Mouse (Mus musculus): ENCODE measurements around the gene Rap2c. TPM values are rescaled to one million over a fixed set of nuclear protein-coding genes. Genes with fewer than 3 reads are reported as not detected.

The Rap2c gene
- polyA plus RNA-seq, 1 experiment from 2014 or later, result 18.0 TPM

DNA sequence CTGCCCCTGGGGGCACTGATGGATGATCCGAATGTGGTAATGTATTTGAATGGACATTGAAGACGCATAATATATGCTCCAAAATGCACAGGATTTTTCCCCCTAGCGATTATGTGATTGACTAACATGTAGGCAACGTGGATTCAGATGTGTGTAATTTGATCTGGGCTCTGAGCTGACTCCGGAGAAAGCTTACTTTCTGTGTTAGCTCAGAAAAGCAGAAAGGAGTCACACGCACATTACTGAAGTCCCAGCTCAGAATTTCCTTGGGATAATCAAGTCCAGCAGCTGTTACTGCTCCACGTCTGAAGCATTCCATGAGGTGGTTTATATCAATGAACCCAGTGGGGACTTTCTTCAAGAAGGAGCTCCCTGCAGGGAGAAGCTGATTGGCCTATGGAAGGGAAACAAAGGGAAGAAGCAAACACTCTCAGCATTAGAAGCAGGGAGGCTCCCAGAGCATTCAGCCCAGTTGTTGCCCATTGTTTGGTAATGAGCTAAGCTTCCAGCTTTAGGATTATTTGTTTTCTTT, 17.9 kb upstream of the Rap2c start:
- ATAC-seq (ENCODE audit: insufficient read depth, low FRiP score), result no peak
- Histone ChIP-seq H3K27ac (ENCODE audit: low read length) (no peak overlapping the region; the same call in 1 of the 2 replicates), H3K4me1 (ENCODE audit: control insufficient read depth, insufficient read depth, low read length) (no peaks in the 10 kb centered on the region), H3K4me3 (replicated peaks; ENCODE audit: low read length) (no peak overlapping the region), H3K27me3 (ENCODE audit: control insufficient read depth, insufficient read depth, low read length) (no peaks in the 10 kb centered on the region), H3K36me3 (ENCODE audit: control insufficient read depth, insufficient read depth, low read length) (no peaks in the 10 kb centered on the region), H3K9me3 (replicated peaks; ENCODE audit: control insufficient read depth, low read length) (no peaks in the 10 kb centered on the region), H3K9ac (ENCODE audit: low read length) (no peak overlapping the region), H3K4me2 (ENCODE audit: low read depth, low read length) (0 out of 2 replicates have a peak overlapping the region, but pooled peaks have one; percentile 15)
- WGBS, result 16% methylated on average over 7 of the region's 7 CpGs

DNA sequence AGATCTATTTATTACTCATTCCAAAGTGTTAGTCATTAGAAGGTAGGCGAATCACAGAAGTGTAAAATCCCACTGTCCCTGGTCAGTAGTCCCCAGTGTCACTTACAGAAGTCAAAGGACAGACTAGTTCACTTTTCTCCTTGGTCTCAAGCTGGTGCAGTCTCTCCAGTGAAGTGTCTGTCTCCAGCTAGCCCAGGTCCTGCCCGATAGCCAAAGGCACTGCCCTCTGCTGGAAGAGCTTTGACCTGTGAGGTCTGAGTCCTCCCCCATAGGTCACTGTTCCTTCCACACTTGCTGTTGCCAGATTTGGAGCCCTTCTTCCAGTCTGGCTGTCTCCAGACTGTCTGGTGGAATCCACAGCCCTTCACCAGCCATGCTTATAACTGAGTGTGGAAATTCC, 2.1 kb upstream of the Rap2c start:
- 18% methylated on average over 2 of the region's 2 CpGs for WGBS
- ATAC-seq (ENCODE audit: insufficient read depth, low FRiP score), result no peak
- Histone ChIP-seq H3K4me2 (ENCODE audit: low read depth, low read length) (peak overlapping the region; percentile 48), H3K27ac (ENCODE audit: low read length) (peak overlapping the region; percentile 95), H3K4me1 (ENCODE audit: control insufficient read depth, insufficient read depth, low read length) (no peaks in the 10 kb centered on the region; the same call in 1 of the 2 replicates), H3K9me3 (replicated peaks; ENCODE audit: control insufficient read depth, low read length) (no peaks in the 10 kb centered on the region), H3K4me3 (replicated peaks; ENCODE audit: low read length) (0 out of 2 replicates have a peak overlapping the region, but pooled peaks have one; percentile 59), H3K36me3 (ENCODE audit: control insufficient read depth, insufficient read depth, low read length) (no peaks in the 10 kb centered on the region), H3K27me3 (ENCODE audit: control insufficient read depth, insufficient read depth, low read length) (no peaks in the 10 kb centered on the region; the same call in 1 of the 2 replicates), H3K9ac (ENCODE audit: low read length) (no peak overlapping the region)

GRCm38 (mm10) chrX:51018786-51019179, 965 bp upstream of the Rap2c start:
- Histone ChIP-seq H3K36me3 (ENCODE audit: control insufficient read depth, insufficient read depth, low read length) (no peaks in the 10 kb centered on the region), H3K27ac (ENCODE audit: low read length) (peak overlapping the region; percentile 95), H3K4me2 (ENCODE audit: low read depth, low read length) (peak overlapping the region; percentile 48), H3K4me3 (replicated peaks; ENCODE audit: low read length) (peak overlapping the region; percentile 59), H3K4me1 (ENCODE audit: control insufficient read depth, insufficient read depth, low read length) (no peaks in the 10 kb centered on the region; the same call in 1 of the 2 replicates), H3K9me3 (replicated peaks; ENCODE audit: control insufficient read depth, low read length) (no peaks in the 10 kb centered on the region), H3K27me3 (ENCODE audit: control insufficient read depth, insufficient read depth, low read length) (no peaks in the 10 kb centered on the region; the same call in 1 of the 2 replicates), H3K9ac (ENCODE audit: low read length) (peak overlapping the region; percentile 86)
- peak; percentile 90 for ATAC-seq (ENCODE audit: insufficient read depth, low FRiP score)
- 17% methylated on average over 31 of the region's 32 CpGs for WGBS

- ATAC-seq (ENCODE audit: insufficient read depth, low FRiP score), result no peak
- WGBS, result 20% methylated on average over 12 of the region's 12 CpGs
- H3K9me3 ChIP-seq (replicated peaks; ENCODE audit: control insufficient read depth, low read length), result no peaks in the 10 kb centered on the region
- no peaks in the 10 kb centered on the region for H3K36me3 ChIP-seq (ENCODE audit: control insufficient read depth, insufficient read depth, low read length)
- H3K4me2 ChIP-seq (ENCODE audit: low read depth, low read length), result peak overlapping the region; percentile 54
- no peaks in the 10 kb centered on the region; the same call in 1 of the 2 replicates for H3K27me3 ChIP-seq (ENCODE audit: control insufficient read depth, insufficient read depth, low read length)
- H3K4me1 ChIP-seq (ENCODE audit: control insufficient read depth, insufficient read depth, low read length), result no peaks in the 10 kb centered on the region; the same call in 1 of the 2 replicates
- H3K4me3 ChIP-seq (replicated peaks; ENCODE audit: low read length), result peak overlapping the region; percentile 59
- peak overlapping the region; percentile 86 for H3K9ac ChIP-seq (ENCODE audit: low read length)
- H3K27ac ChIP-seq (ENCODE audit: low read length), result peak overlapping the region; percentile 13; the same call in 1 of the 2 replicates
Observed at GRCm38 (mm10) chrX:51016926-51017325, 892 bp downstream of the Rap2c start.

DNA sequence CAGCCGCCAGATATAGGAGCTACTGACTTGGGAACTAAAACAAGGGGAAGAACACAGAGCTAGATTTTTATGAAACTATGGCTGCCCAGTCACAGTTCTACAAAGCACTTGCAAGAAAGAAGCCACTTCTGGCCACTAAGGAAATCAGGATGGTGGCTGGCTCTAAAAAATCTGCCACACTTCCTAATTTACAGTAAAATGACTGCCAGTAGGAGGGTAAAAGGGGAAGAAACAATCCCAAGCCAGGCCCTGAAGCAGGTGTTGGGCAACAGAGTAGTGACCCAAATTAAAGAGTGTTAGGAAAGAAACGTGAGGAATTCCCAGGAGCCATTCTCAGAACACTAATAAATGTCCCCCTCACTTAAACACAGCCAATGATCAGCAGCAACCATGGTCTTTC, 5.5 kb downstream of the Rap2c start:
- Histone ChIP-seq H3K4me2 (ENCODE audit: low read depth, low read length) (no peak overlapping the region), H3K27me3 (ENCODE audit: control insufficient read depth, insufficient read depth, low read length) (no peaks in the 10 kb centered on the region; the same call in 1 of the 2 replicates), H3K4me1 (ENCODE audit: control insufficient read depth, insufficient read depth, low read length) (no peaks in the 10 kb centered on the region; the same call in 1 of the 2 replicates), H3K9me3 (replicated peaks; ENCODE audit: control insufficient read depth, low read length) (no peaks in the 10 kb centered on the region), H3K9ac (ENCODE audit: low read length) (no peak overlapping the region), H3K4me3 (replicated peaks; ENCODE audit: low read length) (no peak overlapping the region), H3K36me3 (ENCODE audit: control insufficient read depth, insufficient read depth, low read length) (no peaks in the 10 kb centered on the region), H3K27ac (ENCODE audit: low read length) (no peak overlapping the region)
- ATAC-seq (ENCODE audit: insufficient read depth, low FRiP score), result no peak
- 68% methylated on average over 2 of the region's 2 CpGs for WGBS

- no peak overlapping the region for H3K27ac ChIP-seq (ENCODE audit: low read length)
Observed at GRCm38 (mm10) chrX:51010323-51010722, 7.5 kb downstream of the Rap2c start.

DNA sequence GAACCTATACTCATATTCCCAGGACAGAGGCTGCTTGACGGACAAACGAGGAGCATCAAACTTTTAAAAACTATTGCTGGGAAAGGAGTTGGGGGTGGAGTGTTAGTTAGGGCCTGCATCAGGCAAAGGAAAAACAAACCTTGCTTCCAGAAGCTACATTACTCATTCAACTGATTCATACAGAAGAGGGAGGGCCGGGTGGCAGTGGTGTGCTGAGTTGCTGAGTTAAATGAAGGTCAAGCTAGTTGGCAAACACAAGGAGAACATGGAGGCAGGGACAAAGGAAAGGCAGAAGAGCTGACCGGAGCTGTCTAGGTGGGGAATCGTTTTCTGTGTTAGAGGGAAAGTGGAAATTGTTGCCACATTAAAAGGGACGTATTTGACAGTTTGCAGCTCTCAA, 17.0 kb downstream of the Rap2c start:
- no peak overlapping the region for H3K4me2 ChIP-seq (ENCODE audit: low read depth, low read length)
- H3K4me3 ChIP-seq (replicated peaks; ENCODE audit: low read length), result no peak overlapping the region
- H3K36me3 ChIP-seq (ENCODE audit: control insufficient read depth, insufficient read depth, low read length), result no peaks in the 10 kb centered on the region
- H3K9me3 ChIP-seq (replicated peaks; ENCODE audit: control insufficient read depth, low read length), result no peaks in the 10 kb centered on the region
- ATAC-seq (ENCODE audit: insufficient read depth, low FRiP score), result no peak
- H3K27me3 ChIP-seq (ENCODE audit: control insufficient read depth, insufficient read depth, low read length), result peaks cover 3% of the 10 kb centered on the region; the same call in 1 of the 2 replicates
- no peaks in the 10 kb centered on the region for H3K4me1 ChIP-seq (ENCODE audit: control insufficient read depth, insufficient read depth, low read length)
- H3K9ac ChIP-seq (ENCODE audit: low read length), result no peak overlapping the region
- no peak overlapping the region for H3K27ac ChIP-seq (ENCODE audit: low read length)
- WGBS, result 71% methylated on average over 6 of the region's 6 CpGs

More at GRCm38 (mm10) chrX:51010323-51010722, 7.5 kb downstream of the Rap2c start:
- Histone ChIP-seq H3K9me3 (replicated peaks; ENCODE audit: control insufficient read depth, low read length) (no peaks in the 10 kb centered on the region), H3K36me3 (ENCODE audit: control insufficient read depth, insufficient read depth, low read length) (no peaks in the 10 kb centered on the region), H3K27me3 (ENCODE audit: control insufficient read depth, insufficient read depth, low read length) (no peaks in the 10 kb centered on the region; the same call in 1 of the 2 replicates), H3K9ac (ENCODE audit: low read length) (no peak overlapping the region), H3K4me2 (ENCODE audit: low read depth, low read length) (no peak overlapping the region), H3K4me3 (replicated peaks; ENCODE audit: low read length) (no peak overlapping the region), H3K4me1 (ENCODE audit: control insufficient read depth, insufficient read depth, low read length) (no peaks in the 10 kb centered on the region)
- no peak for ATAC-seq (ENCODE audit: insufficient read depth, low FRiP score)
- 83% methylated on average over 4 of the region's 4 CpGs for WGBS

DNA sequence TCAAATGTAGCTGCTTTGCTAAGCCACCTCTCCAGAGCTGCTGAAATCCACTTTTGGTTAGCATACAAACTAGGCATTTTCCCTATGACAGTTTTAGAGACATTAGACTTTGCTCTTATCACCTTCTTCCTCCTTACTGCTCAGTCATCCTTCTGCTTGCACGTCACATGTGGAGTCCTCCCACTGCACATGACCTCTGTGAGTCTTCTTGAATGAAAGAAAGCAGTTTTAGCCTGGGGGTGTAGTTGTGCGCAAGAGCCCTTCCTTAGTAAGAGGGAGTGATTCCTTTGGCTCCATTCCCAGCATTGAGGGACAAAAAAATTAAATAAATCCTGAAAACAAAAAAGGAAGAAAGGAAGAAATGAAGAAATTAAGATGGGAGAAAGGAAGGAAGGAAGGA, 22.5 kb downstream of the Rap2c start:
- no peak overlapping the region for H3K9ac ChIP-seq (ENCODE audit: low read length)
- H3K27me3 ChIP-seq (ENCODE audit: control insufficient read depth, insufficient read depth, low read length), result no peaks in the 10 kb centered on the region; the same call in 1 of the 2 replicates
- H3K27ac ChIP-seq (ENCODE audit: low read length), result no peak overlapping the region
- H3K9me3 ChIP-seq (replicated peaks; ENCODE audit: control insufficient read depth, low read length), result no peaks in the 10 kb centered on the region
- 65% methylated on average over 2 of the region's 2 CpGs for WGBS
- H3K4me3 ChIP-seq (replicated peaks; ENCODE audit: low read length), result no peak overlapping the region
- no peaks in the 10 kb centered on the region for H3K36me3 ChIP-seq (ENCODE audit: control insufficient read depth, insufficient read depth, low read length)
- no peaks in the 10 kb centered on the region for H3K4me1 ChIP-seq (ENCODE audit: control insufficient read depth, insufficient read depth, low read length)
- H3K4me2 ChIP-seq (ENCODE audit: low read depth, low read length), result no peak overlapping the region
- no peak for ATAC-seq (ENCODE audit: insufficient read depth, low FRiP score)

DNA sequence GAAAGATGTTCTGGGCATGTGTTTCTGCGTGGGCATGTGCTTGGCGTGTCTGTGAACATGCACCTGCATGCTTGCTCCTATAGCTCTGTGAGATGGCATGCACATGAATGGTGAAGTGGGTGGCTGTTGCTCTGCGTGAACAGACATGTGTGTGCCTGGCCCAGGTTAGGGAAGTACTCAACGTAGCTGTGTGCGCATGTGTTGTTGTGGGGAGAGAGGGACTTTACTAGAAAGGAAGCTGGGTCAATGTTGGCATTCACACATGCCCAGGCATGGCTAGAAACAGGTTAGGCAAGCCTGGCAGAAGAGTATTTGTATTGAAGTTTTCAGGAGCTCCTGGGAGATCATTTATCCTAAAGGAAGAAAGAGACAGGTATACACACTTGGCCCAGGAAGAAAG, 26.5 kb downstream of the Rap2c start:
- H3K9me3 ChIP-seq (replicated peaks; ENCODE audit: control insufficient read depth, low read length), result no peaks in the 10 kb centered on the region
- 0 out of 2 replicates have a peak, but pooled peaks have one; percentile 33 for ATAC-seq (ENCODE audit: insufficient read depth, low FRiP score)
- H3K4me3 ChIP-seq (replicated peaks; ENCODE audit: low read length), result no peak overlapping the region
- H3K4me2 ChIP-seq (ENCODE audit: low read depth, low read length), result no peak overlapping the region
- H3K9ac ChIP-seq (ENCODE audit: low read length), result no peak overlapping the region
- H3K36me3 ChIP-seq (ENCODE audit: control insufficient read depth, insufficient read depth, low read length), result no peaks in the 10 kb centered on the region
- H3K27me3 ChIP-seq (ENCODE audit: control insufficient read depth, insufficient read depth, low read length), result no peaks in the 10 kb centered on the region; the same call in 1 of the 2 replicates
- H3K4me1 ChIP-seq (ENCODE audit: control insufficient read depth, insufficient read depth, low read length), result no peaks in the 10 kb centered on the region
- no peak overlapping the region for H3K27ac ChIP-seq (ENCODE audit: low read length)
- WGBS, result 78% methylated on average over 5 of the region's 5 CpGs
